Mouse (Mus musculus) forebrain, postnatal 0 days (tissue): ENCODE data around the gene Necab3. TPM values are rescaled to one million over a fixed set of nuclear protein-coding genes. Genes with fewer than 3 reads are reported as not detected.
A peak's percentile ranks its signal among the peaks of the same experiment; 100 is the strongest.

Experiments
- ATAC-seq: fragments of 200-750 bp; cut with Nextera tagmentation; 2 replicates; pipeline ENCODE4 v1.8.0; 2017; ENCODE audit warnings: mild to moderate bottlenecking, moderate library complexity
- DNase-seq: peaks from one replicate; pipeline ENCODE4 v3.0.0-alpha.2; 2015
- H3K27ac ChIP-seq: fragments of 300-500 bp; sonication (generic); 2 replicates; pipeline ENCODE4 v1.5.1; 2014; ENCODE audit warnings: low read depth, mild to moderate bottlenecking, antibody characterized with exemption, low read length, moderate library complexity, mixed read lengths
- H3K27me3 ChIP-seq: fragments of 300-500 bp; sonication (generic); 2 replicates; pipeline ENCODE4 v1.6.1; 2014; ENCODE audit warnings: mild to moderate bottlenecking, low read length, mixed read lengths; ENCODE audit not compliant: insufficient read depth
- H3K36me3 ChIP-seq: fragments of 300-500 bp; sonication (generic); 2 replicates; pipeline ENCODE4 v1.6.1; 2014; ENCODE audit warnings: mild to moderate bottlenecking, moderate library complexity; ENCODE audit not compliant: insufficient read depth
- H3K4me1 ChIP-seq: fragments of 300-500 bp; sonication (generic); 2 replicates; pipeline ENCODE4 v1.6.1; 2014; ENCODE audit warnings: antibody characterized with exemption; ENCODE audit not compliant: insufficient read depth
- H3K4me2 ChIP-seq: fragments of 300-500 bp; sonication (generic); 2 replicates; pipeline ENCODE4 v1.6.1; 2014; ENCODE audit warnings: low read depth, mild to moderate bottlenecking, moderate library complexity
- H3K4me3 ChIP-seq: fragments of 300-500 bp; sonication (generic); 2 replicates; pipeline ENCODE4 v1.5.1; 2014; ENCODE audit warnings: low read depth, low read length, mixed read lengths
- H3K9ac ChIP-seq: fragments of 300-500 bp; sonication (generic); 2 replicates; pipeline ENCODE4 v1.6.1; 2014; ENCODE audit warnings: mild to moderate bottlenecking
- H3K9me3 ChIP-seq: fragments of 300-500 bp; sonication (generic); 2 replicates; pipeline ENCODE4 v1.6.1; 2016; ENCODE audit warnings: low read length
- CTCF ChIP-seq: sonication (generic); IDR thresholded peaks from 2 replicates; pipeline ENCODE4 v1.5.1; 2016; ENCODE audit warnings: antibody characterized with exemption, control low read depth, low read depth
- WGBS: fragments of 180-500 bp; shearing (Covaris S2); extraction: QIAGEN DNeasy Blood & Tissue Kit; methylation state at CpG from one replicate; pipeline ENCODE4 v1.1.7; 2014; 5-methylcytosine and 5-hydroxymethylcytosine counted together
- polyA plus RNA-seq: library from polyadenylated mRNA; unstranded; fragments of >200 nt; fragmentation: Nextera tagmentation; extraction: Ambion mirVana; gene quantifications from 2 replicates; pipeline ENCODE4 v1.2.1, GENCODE M21; 2015
- total RNA-seq: library from RNA; depleted of rRNA; stranded (reverse); fragments of >200 nt; gene quantifications from 2 replicates; pipeline ENCODE4 v1.2.3, GENCODE M21; 2014

Gene Necab3
- total and polyA plus RNA-seq, 2 experiments from 2014 or later: 14.5 to 17.2 TPM

GRCm38 (mm10) chr2:154546711-154547110 lies 12.0 kb downstream of the Necab3 start, which contains the start of gene 1700003F12Rik:
1700003F12Rik (plus strand) TSS chr2:154547085.
- Histone ChIP-seq H3K36me3 (no peaks in the 10 kb centered on the region), H3K27ac (no peak within 1 kb of the TSS), H3K4me3 (no peak within 1 kb of the TSS), H3K27me3 (no peaks in the 10 kb centered on the region), H3K4me1 (peaks cover 10% of the 10 kb centered on the region; the same call in 1 of the 2 replicates), H3K9ac (no peak within 1 kb of the TSS), H3K4me2 (no peak within 1 kb of the TSS), H3K9me3 (no peaks in the 10 kb centered on the region)
- TF ChIP-seq CTCF: no peak
- DNase-seq (no peak), ATAC-seq (no peak)
- 92% methylated on average over 10 of the region's 10 CpGs for WGBS

- 51% methylated on average over 9 of the region's 9 CpGs for WGBS
- peak overlapping the region; percentile 68 for H3K27ac ChIP-seq
- no peak overlapping the region for H3K9ac ChIP-seq
Observed at GRCm38 (mm10) chr2:154543567-154544347, 14.9 kb downstream of the Necab3 start.

GRCm38 (mm10) chr2:154541630-154542029 lies 17.1 kb downstream of the Necab3 start:
- peak; percentile 10; the same call in 1 of the 2 replicates for TF ChIP-seq CTCF
- H3K4me2 ChIP-seq: no peak overlapping the region
- ATAC-seq: no peak
- DNase-seq: no peak
- peaks cover 6% of the 10 kb centered on the region for H3K36me3 ChIP-seq
- no peak overlapping the region for H3K27ac ChIP-seq
- H3K4me1 ChIP-seq: peaks cover 10% of the 10 kb centered on the region; the same call in 1 of the 2 replicates
- no peaks in the 10 kb centered on the region for H3K9me3 ChIP-seq
- 89% methylated on average over 2 of the region's 2 CpGs for WGBS
- no peaks in the 10 kb centered on the region for H3K27me3 ChIP-seq
- no peak overlapping the region for H3K9ac ChIP-seq
- H3K4me3 ChIP-seq: no peak overlapping the region

More at GRCm38 (mm10) chr2:154543567-154544347, 14.9 kb downstream of the Necab3 start:
- no peaks in the 10 kb centered on the region for H3K27me3 ChIP-seq
- ATAC-seq (peak; percentile 86), DNase-seq (peak; percentile 79)
- H3K9me3 ChIP-seq: no peaks in the 10 kb centered on the region
- 0 out of 2 replicates have a peak, but pooled peaks have one; percentile 9 for TF ChIP-seq CTCF
- H3K4me1 ChIP-seq: peaks cover 3% of the 10 kb centered on the region; the same call in 1 of the 2 replicates
- H3K36me3 ChIP-seq: no peaks in the 10 kb centered on the region
- H3K4me3 ChIP-seq: no peak overlapping the region
- no peak overlapping the region for H3K4me2 ChIP-seq

GRCm38 (mm10) chr2:154539720-154540119 lies 19.0 kb downstream of the Necab3 start:
- peaks cover 10% of the 10 kb centered on the region; the same call in 1 of the 2 replicates for H3K4me1 ChIP-seq
- no peak overlapping the region for H3K4me2 ChIP-seq
- H3K4me3 ChIP-seq: no peak overlapping the region
- peak; percentile 85 for TF ChIP-seq CTCF
- no peaks in the 10 kb centered on the region for H3K27me3 ChIP-seq
- WGBS: 66% methylated on average over 3 of the region's 3 CpGs
- no peak overlapping the region for H3K9ac ChIP-seq
- ATAC-seq (peak; percentile 21; the same call in 1 of the 2 replicates), DNase-seq (peak; percentile 81)
- no peak overlapping the region for H3K27ac ChIP-seq
- H3K9me3 ChIP-seq: no peaks in the 10 kb centered on the region
- H3K36me3 ChIP-seq: peaks cover 18% of the 10 kb centered on the region

- Histone ChIP-seq H3K36me3 (peaks cover 25% of the 10 kb centered on the region), H3K27ac (peak overlapping the region; percentile 23; the same call in 1 of the 2 replicates), H3K9me3 (no peaks in the 10 kb centered on the region), H3K4me2 (no peak overlapping the region), H3K4me1 (peaks cover 10% of the 10 kb centered on the region; the same call in 1 of the 2 replicates), H3K27me3 (no peaks in the 10 kb centered on the region), H3K4me3 (no peak overlapping the region), H3K9ac (0 out of 2 replicates have a peak overlapping the region, but pooled peaks have one; percentile 3)
- DNase-seq (no peak), ATAC-seq (no peak)
- WGBS: 28% methylated on average over 3 of the region's 3 CpGs
- TF ChIP-seq CTCF: no peak
Observed at GRCm38 (mm10) chr2:154538710-154539109, 20.0 kb downstream of the Necab3 start.

- no peak for TF ChIP-seq CTCF
- Histone ChIP-seq H3K9ac (0 out of 2 replicates have a peak overlapping the region, but pooled peaks have one; percentile 3), H3K4me2 (no peak overlapping the region), H3K27me3 (no peaks in the 10 kb centered on the region), H3K4me1 (peaks cover 10% of the 10 kb centered on the region; the same call in 1 of the 2 replicates), H3K9me3 (no peaks in the 10 kb centered on the region), H3K4me3 (no peak overlapping the region), H3K36me3 (peaks cover 25% of the 10 kb centered on the region), H3K27ac (peak overlapping the region; percentile 46)
- ATAC-seq (peak; percentile 35; the same call in 1 of the 2 replicates), DNase-seq (peak; percentile 44)
- 18% methylated on average over 2 of the region's 2 CpGs for WGBS
Observed at GRCm38 (mm10) chr2:154538310-154538709, 20.4 kb downstream of the Necab3 start.
